Mouse (Mus musculus) WW6 (cell line): Measurements from ENCODE around the gene Serpine1.

ENCODE experiments used
- DNase-seq: peaks from one replicate; pipeline ENCODE4 v3.0.0-alpha.2; 2013; ENCODE audit warnings: low read depth, low spot score

Gene Serpine1

DNA sequence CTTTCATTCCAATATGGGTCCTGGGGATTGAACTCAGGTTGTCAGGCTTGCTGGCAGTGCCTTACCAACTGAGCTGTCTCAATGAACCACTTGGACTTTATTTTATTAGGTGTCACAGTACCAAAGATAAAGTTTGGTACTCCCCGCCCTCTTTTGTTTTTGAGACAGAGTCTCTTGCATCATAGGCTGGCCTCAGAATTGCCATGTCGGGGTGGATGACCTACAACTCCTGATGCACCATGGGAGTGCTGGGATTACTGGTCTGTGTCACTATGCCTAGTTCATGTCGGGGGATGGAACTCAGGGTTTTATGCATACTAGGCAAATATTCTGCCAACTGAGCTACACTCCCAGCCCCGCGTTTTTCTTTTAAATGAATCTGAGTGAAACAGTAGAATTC is 17.2 kb downstream of the Serpine1 start:
- no peak for DNase-seq

DNA sequence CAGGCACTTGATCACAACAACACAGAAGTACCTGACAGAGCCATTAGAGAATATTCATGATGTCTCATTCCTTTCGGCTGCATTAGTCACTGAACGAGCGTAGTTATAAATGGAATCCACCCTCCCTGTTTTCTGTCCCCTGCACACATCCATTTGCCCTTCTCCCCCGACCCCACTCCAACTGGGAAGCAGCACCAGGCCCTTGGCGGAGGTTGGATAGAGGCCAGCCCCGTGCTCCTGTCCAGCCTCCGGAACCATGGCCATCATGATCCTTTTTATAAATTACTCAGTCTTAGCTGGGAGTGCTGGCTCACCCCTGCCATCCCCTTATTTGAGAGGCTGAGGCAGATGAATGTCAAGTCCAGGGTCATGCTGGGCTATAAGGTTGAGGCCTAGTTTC is 17.8 kb downstream of the Serpine1 start:
- DNase-seq, result no peak

- no peak for DNase-seq
Measured at GRCm38 (mm10) chr5:137051914-137052505, 20.1 kb downstream of the Serpine1 start.

DNA sequence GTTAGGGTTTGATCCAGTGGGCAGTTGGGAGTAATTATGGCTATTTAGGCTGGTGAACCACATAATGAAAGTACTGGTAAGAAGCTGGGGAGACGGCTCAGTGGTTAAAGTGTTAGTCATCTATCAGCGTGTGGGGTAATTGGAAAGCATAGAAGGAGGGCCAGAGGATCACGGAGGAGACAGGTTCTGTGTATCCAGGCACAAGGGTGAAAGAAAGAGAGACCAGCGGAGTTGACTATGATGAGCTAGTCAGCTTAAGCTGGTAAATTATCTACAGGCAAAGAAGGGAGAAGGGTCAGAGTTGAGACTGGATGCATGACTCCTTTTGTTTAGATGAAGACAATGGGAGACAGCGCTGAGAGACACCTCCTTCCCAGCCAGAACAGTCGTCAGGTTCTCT is 20.9 kb downstream of the Serpine1 start:
- DNase-seq, result no peak

DNA sequence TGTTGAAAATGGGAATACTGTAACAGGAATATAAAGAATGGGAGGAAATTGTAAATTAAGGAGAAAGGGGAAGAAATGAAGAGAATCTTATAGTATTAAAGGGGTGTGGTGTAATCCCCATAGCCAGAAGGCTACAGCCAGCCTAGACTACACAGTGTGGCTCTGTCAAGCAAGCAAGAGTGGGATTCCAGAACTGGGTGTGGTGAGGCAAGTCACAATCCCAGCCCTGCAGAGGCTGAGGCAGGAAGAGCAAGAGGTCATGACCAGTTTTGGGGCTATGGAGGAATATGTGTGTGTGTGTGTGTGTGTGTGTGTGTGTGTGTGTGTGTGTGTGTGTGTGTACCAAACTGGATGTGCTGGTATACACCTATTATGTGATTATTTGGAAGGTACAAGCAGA is 25.1 kb downstream of the Serpine1 start:
- DNase-seq, result no peak

DNA sequence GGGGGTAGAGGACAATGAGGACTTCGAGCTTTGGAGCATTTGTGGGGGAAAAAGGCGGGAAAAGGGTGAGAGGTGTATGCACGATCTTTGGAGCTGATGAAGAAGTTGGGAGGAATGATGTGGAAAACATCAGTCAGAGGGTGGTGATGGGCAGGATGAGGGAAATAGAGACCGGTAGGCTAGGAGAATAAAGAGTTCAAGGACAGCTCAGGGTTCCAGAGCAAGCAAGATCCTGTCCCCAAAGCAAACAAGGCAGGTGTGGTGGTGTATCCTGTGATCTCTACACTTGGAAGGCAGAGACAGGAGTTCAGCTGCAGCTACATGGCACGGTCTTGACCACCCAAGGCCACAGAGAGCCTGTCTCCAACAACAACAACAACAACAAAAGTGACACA is 25.7 kb downstream of the Serpine1 start:
- no peak for DNase-seq

DNA sequence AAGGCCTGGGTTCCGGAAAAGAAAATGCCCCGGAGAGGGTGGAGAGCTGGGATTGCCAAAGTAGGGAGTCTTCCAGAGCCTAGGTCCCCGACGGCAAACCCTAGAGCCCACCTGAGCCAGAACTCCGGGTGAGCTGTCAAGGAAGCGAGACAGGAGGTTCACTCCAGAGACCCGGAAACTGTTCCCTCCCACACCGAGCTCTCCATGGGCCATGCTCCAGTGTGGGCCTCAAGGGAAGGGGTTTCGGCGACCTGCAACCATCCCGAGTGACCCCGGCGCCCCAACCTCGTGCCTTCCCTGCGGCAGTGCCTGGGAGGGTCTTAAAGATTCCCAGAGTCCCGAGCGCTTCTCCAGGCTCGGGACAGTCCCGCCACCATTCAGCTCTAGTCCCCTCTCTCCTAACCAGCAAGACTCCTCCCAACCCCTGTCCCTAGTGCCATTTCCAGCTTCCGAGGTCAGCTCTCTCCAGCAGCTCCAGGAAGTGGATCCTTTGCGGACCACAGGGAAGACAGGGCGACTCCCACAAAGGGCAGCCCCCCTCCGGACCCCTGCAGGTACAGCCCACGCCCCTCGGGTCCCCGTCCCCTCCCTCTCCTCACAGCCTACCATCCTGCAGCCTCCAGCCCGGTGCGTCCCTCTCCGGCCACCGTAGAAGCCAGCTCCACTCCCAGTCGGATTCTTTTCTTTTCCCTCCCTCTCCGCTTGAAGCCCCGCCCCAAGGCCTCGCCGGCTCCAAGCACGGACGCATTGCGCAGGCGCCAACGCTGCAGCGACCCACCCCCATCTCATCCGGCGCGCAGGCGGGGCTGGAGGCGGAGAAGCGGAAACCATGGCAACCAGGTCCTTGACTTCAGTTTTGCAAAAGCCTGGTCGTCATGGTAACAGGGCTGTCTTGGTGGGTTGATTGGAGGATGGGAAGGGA is 26.4 kb downstream of the Serpine1 start, which contains the start of gene Ap1s1:
TSS of gene Ap1s1 (minus strand) at position 734 of the 922 bp plus-strand sequence.
- peak; percentile 99 for DNase-seq

DNA sequence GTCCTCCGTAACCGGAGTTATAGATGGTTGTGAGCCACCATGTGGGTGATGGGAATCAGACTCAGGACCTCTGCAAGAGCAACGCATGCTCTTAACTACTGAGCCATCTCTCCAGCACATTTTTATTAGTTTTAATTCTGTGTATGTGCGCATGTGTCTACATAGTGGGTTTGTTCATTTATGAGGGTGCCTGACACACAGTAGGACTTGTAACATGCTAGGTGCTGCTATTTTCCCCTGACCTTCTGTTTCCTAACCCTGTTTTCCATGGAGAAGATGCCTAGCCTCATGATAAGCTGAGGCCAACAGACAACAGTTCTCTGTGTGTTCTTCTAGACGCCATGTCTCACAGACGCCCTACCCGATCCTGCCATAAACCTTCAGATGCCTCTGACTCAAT is 28.1 kb downstream of the Serpine1 start:
- DNase-seq, result no peak

- no peak for DNase-seq
Measured at GRCm38 (mm10) chr5:137041442-137041841, 30.6 kb downstream of the Serpine1 start.

DNA sequence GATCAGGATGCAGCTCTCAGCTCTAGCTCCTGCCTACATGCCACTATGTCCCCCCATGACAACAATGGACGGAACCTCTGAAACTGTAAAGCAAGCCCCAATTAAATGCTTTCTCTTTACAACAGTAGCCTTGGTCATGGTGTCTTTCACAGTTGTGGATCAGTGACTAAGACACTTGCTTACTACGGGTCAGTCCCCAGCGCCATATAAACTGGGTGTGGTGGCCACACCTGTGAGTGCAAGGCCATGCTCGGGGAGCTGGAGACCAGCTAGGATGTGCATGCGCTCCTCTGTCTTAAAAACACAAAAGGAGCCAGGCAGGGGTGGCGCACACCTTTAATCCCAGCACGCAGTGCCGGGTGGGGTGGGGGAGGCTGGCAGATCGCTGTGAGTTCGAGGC is 32.6 kb downstream of the Serpine1 start:
- DNase-seq, result no peak

GRCm38 (mm10) chr5:137036211-137036610 is 35.9 kb downstream of the Serpine1 start:
- no peak for DNase-seq

- DNase-seq, result peak; percentile 83
Measured at GRCm38 (mm10) chr5:137032641-137033074, 39.4 kb downstream of the Serpine1 start.

GRCm38 (mm10) chr5:137032033-137032421 is 40.0 kb downstream of the Serpine1 start:
- DNase-seq, result no peak

DNA sequence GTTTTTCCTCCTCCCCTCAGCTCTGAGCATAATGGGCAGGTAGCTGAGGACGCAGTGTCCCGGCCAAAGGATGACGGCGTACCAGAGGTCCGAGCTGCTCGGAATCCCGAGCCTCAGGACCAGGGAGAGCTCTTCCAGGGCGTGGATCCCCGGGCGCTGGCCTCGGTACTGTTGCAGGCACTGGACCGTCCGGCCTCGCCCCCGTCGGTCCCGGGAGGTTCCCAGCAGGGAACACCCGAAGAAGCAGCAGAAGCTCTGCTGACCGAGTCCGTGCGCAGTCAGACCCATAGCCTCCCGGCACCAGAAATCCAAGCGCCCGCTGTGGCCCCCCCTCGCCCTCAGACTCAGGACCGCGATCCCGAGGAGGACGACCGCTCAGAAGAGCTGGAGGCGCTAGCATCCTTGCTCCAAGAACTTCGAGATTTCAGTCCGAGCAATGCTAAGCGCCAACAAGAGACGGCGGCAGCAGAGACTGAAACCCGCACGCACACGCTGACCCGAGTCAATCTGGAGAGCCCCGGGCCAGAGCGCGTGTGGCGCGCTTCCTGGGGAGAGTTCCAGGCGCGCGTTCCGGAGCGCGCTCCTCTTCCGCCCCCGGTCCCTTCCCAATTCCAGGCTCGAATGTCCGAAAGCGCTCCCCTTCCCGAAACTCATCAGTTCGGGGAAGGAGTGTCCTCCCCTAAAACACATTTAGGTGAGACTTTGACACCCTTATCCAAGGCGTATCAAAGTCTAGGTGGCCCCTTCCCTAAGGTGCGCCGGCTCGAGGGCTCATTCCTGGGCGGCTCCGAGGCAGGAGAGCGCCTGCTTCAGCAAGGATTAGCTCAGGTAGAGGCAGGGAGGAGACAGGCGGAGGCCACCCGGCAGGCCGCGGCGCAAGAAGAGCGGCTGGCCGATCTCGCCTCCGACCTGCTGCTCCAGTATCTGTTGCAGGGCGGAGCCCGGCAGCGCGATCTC is 40.7 kb downstream of the Serpine1 start:
- no peak for DNase-seq

DNA sequence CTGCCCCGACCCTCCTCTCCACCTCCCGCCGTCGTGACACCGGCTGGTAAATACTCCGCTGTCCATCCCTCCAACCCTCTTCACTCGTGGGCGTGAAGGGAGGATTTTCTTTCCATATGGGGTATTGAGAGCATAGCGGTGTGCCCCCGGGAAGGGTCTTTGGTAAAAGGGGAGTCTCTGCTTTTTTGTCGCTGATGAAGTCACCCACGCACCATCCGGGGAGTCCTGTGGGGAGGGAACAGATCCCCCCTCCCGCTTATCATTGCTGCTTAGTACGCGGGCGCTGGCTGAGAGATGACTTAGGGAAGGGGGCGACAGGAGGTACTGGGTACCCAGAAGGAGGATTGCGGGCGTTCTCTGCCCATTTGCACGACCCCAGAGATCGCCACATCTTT is 41.7 kb downstream of the Serpine1 start:
- no peak for DNase-seq

- DNase-seq, result peak; percentile 88
Measured at GRCm38 (mm10) chr5:137029643-137030415, 42.2 kb downstream of the Serpine1 start.

- no peak for DNase-seq
Measured at GRCm38 (mm10) chr5:137029273-137029585, 42.8 kb downstream of the Serpine1 start.

GRCm38 (mm10) chr5:137028561-137029272 is 43.4 kb downstream of the Serpine1 start:
- DNase-seq, result no peak

GRCm38 (mm10) chr5:137026092-137026491 is 46.0 kb downstream of the Serpine1 start, which contains the start of gene Vgf:
Gene Vgf (plus strand): TSS chr5:137026392.
- no peak for DNase-seq

DNA sequence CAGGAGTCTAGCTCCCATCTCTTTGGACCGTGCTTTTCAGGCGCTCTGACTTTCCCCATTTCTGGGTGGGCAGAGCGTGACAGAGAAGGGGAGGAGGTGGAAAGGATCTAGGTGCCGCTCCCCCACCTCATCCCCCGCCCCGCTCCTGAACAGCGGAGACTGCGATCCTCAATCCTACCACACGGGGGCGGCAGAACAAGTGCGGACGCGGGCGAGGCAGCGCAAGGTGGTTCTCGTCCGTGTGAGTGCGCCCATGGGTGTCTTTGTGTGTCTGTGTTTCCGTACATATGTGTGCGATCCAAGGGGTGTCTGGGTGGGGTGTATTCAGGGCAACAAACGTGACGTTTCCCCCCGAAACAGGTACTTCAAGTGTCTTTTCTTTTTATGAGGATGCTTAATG is 46.9 kb downstream of the Serpine1 start:
- DNase-seq, result no peak
